Mouse (Mus musculus) subcutaneous adipose tissue, adult 2 months (tissue): ENCODE measurements around the gene Nelfe. TPM values are rescaled to one million over a fixed set of nuclear protein-coding genes. Genes with fewer than 3 reads are reported as not detected.

Experiments
- polyA plus RNA-seq: library from polyadenylated mRNA; depleted of rRNA; stranded (reverse); fragments of >200 nt; gene quantifications from 2 replicates; pipeline ENCODE4 v1.2.3, GENCODE M21; 2012; ENCODE audit warnings: low replicate concordance; rRNA removed

Gene Nelfe
- 26.6 and 41.9 TPM in 2 replicates for polyA plus RNA-seq

GRCm38 (mm10) chr17:34849722-34850516 is at the start of gene Nelfe, which contains the start of gene Skiv2l:
TSS of gene Nelfe (plus strand) at chr17:34850391.
TSS of gene Skiv2l (minus strand) at chr17:34850210.

GRCm38 (mm10) chr17:34804301-34804700 is 45.9 kb upstream of the Nelfe start, which contains the start of gene Cyp21a1:
TSS of gene Cyp21a1 (minus strand) at chr17:34804561.

DNA sequence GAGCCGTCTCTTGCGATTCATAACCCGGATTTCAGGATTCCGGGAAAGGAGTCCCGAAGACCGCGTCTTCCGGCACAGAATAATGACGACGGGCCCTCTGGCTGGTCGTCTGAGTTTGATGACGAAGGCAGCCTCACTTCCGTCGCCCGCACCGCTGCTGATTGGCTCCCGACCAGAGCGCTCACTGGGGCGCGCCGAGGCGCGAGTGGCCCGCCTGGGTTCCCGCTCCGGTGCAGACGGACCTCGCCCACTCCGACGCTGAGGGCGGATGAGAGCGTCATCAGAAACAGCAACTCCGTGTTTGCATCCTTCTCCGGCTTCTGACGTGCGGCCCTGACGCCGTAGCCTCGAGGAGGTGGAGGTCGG is 13.4 kb upstream of the Nelfe start, which contains the start of the genes Stk19 and Dxo:
Gene Stk19 (minus strand): TSS at position 90 of the 366 bp plus-strand sequence.
Gene Dxo (plus strand): TSS at position 164 of the 366 bp plus-strand sequence.

DNA sequence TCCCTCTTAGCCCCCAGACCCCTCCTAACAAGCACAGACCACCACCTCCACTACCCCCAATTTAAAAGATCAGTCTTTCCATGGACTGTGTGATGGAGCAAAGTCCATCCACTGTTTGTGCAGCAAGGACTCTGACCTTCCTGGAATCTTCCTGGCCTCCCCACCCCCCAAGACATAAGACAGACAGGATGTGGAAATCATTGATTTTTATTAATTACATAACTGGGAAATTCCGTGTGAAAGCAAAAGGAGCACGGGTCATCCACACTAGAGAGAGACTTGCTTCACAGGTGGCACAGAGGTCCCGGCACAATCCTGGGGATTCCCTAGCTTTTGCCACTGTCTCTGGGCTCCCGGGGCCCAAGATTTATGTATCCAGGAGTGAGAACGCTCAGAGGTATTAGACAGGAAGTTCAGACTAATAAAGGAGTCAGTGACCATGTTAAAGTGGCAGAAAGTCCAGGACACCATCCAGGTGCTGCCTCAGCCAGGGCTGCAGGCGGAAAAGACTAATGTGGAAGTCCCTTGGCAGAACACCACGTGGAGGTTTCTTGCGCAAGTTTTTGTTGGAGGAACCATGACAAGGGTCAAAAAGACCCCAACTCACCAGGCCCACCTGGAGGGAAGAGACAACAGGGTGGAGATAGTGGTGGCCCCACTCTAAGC is 12.4 kb downstream of the Nelfe start, which contains the start of gene Cfb:
Gene Cfb (minus strand): TSS at position 103 of the 666 bp plus-strand sequence.

GRCm38 (mm10) chr17:34879336-34879879 is 29.2 kb downstream of the Nelfe start, which contains the start of gene Zbtb12:
TSS of gene Zbtb12 (plus strand) at chr17:34879483.

GRCm38 (mm10) chr17:34881683-34882310 is 31.6 kb downstream of the Nelfe start, which contains the start of gene Gm20547:
TSS of gene Gm20547 (minus strand) at chr17:34882042.

DNA sequence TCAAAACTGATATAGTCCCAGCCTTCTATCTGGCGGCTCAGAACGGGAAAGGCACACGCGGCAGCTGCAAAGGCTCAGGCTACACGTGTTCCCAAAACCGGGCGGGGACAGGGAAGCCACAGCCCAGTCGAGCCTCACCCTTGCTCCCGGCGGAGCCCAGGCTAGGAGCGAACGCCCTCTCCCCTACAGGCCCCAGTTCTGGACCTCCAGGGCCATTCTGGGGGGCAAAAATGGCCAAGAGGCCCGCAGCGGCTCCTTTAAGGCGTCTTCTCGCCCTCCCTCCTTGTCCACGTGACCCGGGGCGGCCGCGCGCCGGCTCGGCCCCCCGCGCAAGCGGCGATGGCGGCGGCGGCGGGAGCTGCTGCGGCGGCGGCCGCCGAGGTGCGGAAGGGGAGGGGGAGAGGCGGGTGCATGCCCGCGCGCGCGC is 48.0 kb downstream of the Nelfe start, which contains the start of the genes C2 and Ehmt2:
Gene C2 (minus strand): TSS at position 106 of the 427 bp plus-strand sequence.
Gene Ehmt2 (plus strand): TSS at position 310 of the 427 bp plus-strand sequence.

Other genes starting within 250 kb of the Nelfe start
- 90.6 and 100 TPM in 2 replicates for gene Rnf5, start 246.7 kb upstream of the Nelfe start, polyA plus RNA-seq
- gene Agpat1, start 246.1 kb upstream of the Nelfe start, polyA plus RNA-seq = 234 and 241 TPM in 2 replicates
- gene Egfl8, start 234.4 kb upstream of the Nelfe start, polyA plus RNA-seq = 5.7 and 6.5 TPM in 2 replicates
- 51.8 and 56.8 TPM in 2 replicates for gene Ppt2, start 221.9 kb upstream of the Nelfe start, polyA plus RNA-seq
- 3.7 and 6.6 TPM in 2 replicates for gene Prrt1, start 220.9 kb upstream of the Nelfe start, polyA plus RNA-seq
- 6.4 and 7.2 TPM in 2 replicates for gene Fkbpl, start 205.6 kb upstream of the Nelfe start, polyA plus RNA-seq
- gene Atf6b, start 203.2 kb upstream of the Nelfe start, polyA plus RNA-seq = 65.5 and 103 TPM in 2 replicates
- 90.8 and 117 TPM in 2 replicates for gene Tnxb, start 179.9 kb upstream of the Nelfe start, polyA plus RNA-seq
- gene C4b, start 106.5 kb upstream of the Nelfe start, polyA plus RNA-seq = 136 and 385 TPM in 2 replicates
- 0.26 and 1.6 TPM in 2 replicates for gene Cyp21a1, start 45.8 kb upstream of the Nelfe start, polyA plus RNA-seq
- 37.5 and 44.6 TPM in 2 replicates for gene Stk19, start 13.4 kb upstream of the Nelfe start, polyA plus RNA-seq
- 65.8 and 69.5 TPM in 2 replicates for gene Dxo, start 13.4 kb upstream of the Nelfe start, polyA plus RNA-seq
- 92.6 and 103 TPM in 2 replicates for gene Skiv2l, start 181 bp upstream of the Nelfe start, polyA plus RNA-seq
- gene Cfb, start 12.1 kb downstream of the Nelfe start, polyA plus RNA-seq = 75.6 and 198 TPM in 2 replicates
- 7.5 and 24.8 TPM in 2 replicates for gene Zbtb12, start 29.1 kb downstream of the Nelfe start, polyA plus RNA-seq
- gene Gm20547, start 31.7 kb downstream of the Nelfe start, polyA plus RNA-seq = not detected in 2 replicates
- gene C2, start 47.9 kb downstream of the Nelfe start, polyA plus RNA-seq = 69.3 and 73.7 TPM in 2 replicates
- 185 and 311 TPM in 2 replicates for gene Ehmt2, start 48.1 kb downstream of the Nelfe start, polyA plus RNA-seq
- 0.10 and 12.1 TPM in 2 replicates for gene Slc44a4, start 64.1 kb downstream of the Nelfe start, polyA plus RNA-seq
- 41.5 and 44.0 TPM in 2 replicates for gene Neu1, start 80.9 kb downstream of the Nelfe start, polyA plus RNA-seq
- 15.3 and 47.3 TPM in 2 replicates for gene Hspa1b, start 108.8 kb downstream of the Nelfe start, polyA plus RNA-seq
- not detected in 2 replicates for gene Gm20481, start 119.5 kb downstream of the Nelfe start, polyA plus RNA-seq
- gene Hspa1a, start 121.8 kb downstream of the Nelfe start, polyA plus RNA-seq = 8.7 and 27.0 TPM in 2 replicates
- gene Hspa1l, start 122.3 kb downstream of the Nelfe start, polyA plus RNA-seq = 0.46 and 0.59 TPM in 2 replicates
- 69.2 and 79.0 TPM in 2 replicates for gene Lsm2, start 131.5 kb downstream of the Nelfe start, polyA plus RNA-seq
- 61.9 and 207 TPM in 2 replicates for gene Vars, start 150.6 kb downstream of the Nelfe start, polyA plus RNA-seq
- gene Vwa7, start 166.2 kb downstream of the Nelfe start, polyA plus RNA-seq = 0.39 and 0.62 TPM in 2 replicates
- 0.54 and 1.7 TPM in 2 replicates for gene Sapcd1, start 177.6 kb downstream of the Nelfe start, polyA plus RNA-seq
- gene Msh5, start 196.4 kb downstream of the Nelfe start, polyA plus RNA-seq = 1.8 TPM in 2 replicates
- 87.4 and 180 TPM in 2 replicates for gene Clic1, start 199.6 kb downstream of the Nelfe start, polyA plus RNA-seq
- 59.2 and 121 TPM in 2 replicates for gene Ddah2, start 208.6 kb downstream of the Nelfe start, polyA plus RNA-seq
- 0.17 TPM in 1 of 2 replicates, not detected in the other for gene Ly6g6c, start 215.0 kb downstream of the Nelfe start, polyA plus RNA-seq
- gene Mpig6b, start 215.8 kb downstream of the Nelfe start, polyA plus RNA-seq = 0.09 and 0.21 TPM in 2 replicates
- 0.24 and 4.5 TPM in 2 replicates for gene Ly6g6e, start 226.5 kb downstream of the Nelfe start, polyA plus RNA-seq
- 2.3 and 5.4 TPM in 2 replicates for gene Ly6g6d, start 227.7 kb downstream of the Nelfe start, polyA plus RNA-seq
- not detected in 2 replicates for gene Ly6g6f, start 235.2 kb downstream of the Nelfe start, polyA plus RNA-seq
- 206 and 214 TPM in 2 replicates for gene Abhd16a, start 238.9 kb downstream of the Nelfe start, polyA plus RNA-seq